Mouse (Mus musculus) gastrocnemius, postnatal 4 days (tissue): ENCODE results near the gene Zfp423. TPM values are rescaled to one million over a fixed set of nuclear protein-coding genes. Genes with fewer than 3 reads are reported as not detected.

Experiments used
- DNase-seq, 2 experiments: peaks; one replicate each; pipeline ENCODE4 v3.0.0; 2021 to 2022; ENCODE audit warnings: low spot score in 2 of 2, mixed read lengths in 2 of 2
- total RNA-seq, 2 experiments: library from RNA; stranded (reverse); gene quantifications; 2 replicates each; pipeline ENCODE4 v1.2.3; 2021

Gene Zfp423
- total RNA-seq, 2 experiments from 2014 or later, result 31.4 to 36.4 TPM

- no peak for DNase-seq
These were observed 50.5 kb downstream of the Zfp423 start for GRCm38 (mm10) chr8:87908940-87909339.

- no peak for DNase-seq
These were observed 54.0 kb downstream of the Zfp423 start for GRCm38 (mm10) chr8:87905404-87905803.

GRCm38 (mm10) chr8:87904108-87904507 lies 55.3 kb downstream of the Zfp423 start:
- DNase-seq, result no peak

DNA sequence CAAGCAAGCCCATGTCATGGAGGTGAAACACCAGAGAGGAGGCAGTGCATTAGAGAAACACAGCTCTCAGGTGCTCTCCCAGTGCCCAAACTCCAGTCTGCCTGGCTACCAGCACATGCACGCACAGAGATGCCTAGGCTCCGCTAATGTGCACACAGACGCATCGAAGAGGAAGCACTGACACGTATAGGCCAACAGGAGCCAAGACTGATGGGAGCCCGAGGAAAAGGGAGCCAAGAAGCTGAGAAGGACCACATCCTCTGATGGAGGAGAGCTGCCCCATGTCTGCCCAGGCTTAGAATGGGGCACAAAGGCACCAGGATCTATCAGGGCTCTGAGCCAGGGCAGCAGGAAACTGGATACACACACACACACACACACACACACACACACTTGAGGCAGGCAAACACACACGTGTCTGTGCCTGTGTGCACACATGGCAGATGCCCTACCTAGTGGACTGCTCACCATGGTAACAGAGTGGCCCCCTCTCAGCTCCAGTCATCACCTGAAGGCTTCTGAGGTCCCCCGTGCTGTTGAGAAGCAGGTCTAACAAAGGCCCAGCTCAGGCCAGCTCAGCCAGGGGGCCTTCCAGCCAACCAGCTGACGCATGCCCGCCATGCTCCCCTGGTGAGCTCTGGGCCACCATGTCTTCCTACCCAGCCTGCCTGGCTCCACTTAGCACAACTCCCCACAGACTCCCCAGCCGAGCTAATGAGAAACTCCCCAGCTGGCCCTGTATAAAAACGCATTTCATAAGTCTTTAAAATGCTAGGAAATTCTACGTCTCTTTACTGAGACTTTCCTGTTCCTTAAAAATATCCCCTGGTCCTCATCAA lies 64.0 kb downstream of the Zfp423 start:
- no peak for DNase-seq

DNA sequence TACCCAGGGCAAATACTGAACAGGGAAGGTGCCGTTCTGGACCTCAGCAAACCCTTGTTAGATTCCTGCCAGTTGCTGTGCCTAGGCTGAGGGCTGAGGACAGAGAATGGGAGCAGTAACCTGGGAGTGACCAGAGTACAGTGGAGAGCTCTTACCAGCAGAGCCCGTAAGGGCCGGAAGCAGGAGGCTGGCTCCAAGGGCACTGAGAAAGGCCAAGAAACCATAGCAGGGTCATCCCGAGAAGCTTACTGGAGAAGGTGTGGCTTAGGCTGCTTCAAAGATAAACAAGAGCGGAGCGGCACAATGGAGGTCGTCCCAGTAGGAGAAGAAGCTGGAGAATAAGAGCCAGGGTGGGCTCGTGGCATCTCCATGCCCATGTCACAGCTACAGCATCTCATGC lies 65.1 kb downstream of the Zfp423 start:
- DNase-seq, result no peak

DNA sequence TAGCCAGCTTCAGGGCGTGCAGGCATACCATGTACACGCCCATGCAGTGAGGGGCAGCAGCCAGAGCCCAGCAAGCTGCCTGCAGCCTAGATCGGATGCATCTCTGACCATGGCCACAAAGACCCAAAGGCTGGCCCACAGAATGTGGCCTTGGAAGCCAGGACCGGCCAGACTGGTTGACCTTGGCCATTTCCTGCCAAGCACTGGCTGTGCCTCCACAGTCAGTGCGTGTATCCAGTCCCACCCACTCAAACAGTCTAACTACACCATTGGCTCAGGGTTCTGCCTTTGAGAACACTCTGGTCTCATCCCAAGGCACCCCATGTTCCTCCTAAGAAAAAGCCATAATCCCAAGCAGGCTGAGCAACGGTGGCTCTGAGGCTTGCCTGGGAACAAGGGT lies 65.8 kb downstream of the Zfp423 start:
- DNase-seq, result no peak

GRCm38 (mm10) chr8:87892891-87893290 lies 66.5 kb downstream of the Zfp423 start:
- DNase-seq, result no peak

GRCm38 (mm10) chr8:87891884-87892283 lies 67.5 kb downstream of the Zfp423 start:
- DNase-seq, result no peak

DNA sequence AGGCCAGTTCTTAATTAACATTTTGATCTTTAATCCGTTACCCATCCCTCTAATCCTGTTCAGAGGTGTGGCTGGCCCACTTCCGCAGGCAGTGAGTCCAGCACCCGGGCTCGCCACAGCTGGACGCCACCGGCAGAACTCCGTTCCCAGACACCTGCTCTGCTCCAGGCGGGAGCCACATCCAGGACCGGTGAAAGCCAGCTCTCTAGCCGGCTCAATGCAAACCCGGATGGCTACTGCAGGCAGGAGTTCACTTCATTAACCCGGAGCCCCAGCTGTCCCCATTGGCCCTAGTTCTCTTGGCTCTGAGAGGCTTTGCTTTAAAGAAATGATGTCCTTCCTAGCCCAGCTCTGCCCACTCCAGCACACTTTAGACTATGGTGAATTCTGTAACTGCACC lies 71.4 kb downstream of the Zfp423 start:
- peak in 1 of 2 experiments; percentile 15 for DNase-seq

- DNase-seq, result no peak
These were observed 78.3 kb downstream of the Zfp423 start for GRCm38 (mm10) chr8:87881088-87881487.

GRCm38 (mm10) chr8:87875852-87876251 lies 83.5 kb downstream of the Zfp423 start:
- DNase-seq, result no peak

GRCm38 (mm10) chr8:87875452-87875851 lies 83.9 kb downstream of the Zfp423 start:
- peak in 1 of 2 experiments; percentile 47 for DNase-seq

DNA sequence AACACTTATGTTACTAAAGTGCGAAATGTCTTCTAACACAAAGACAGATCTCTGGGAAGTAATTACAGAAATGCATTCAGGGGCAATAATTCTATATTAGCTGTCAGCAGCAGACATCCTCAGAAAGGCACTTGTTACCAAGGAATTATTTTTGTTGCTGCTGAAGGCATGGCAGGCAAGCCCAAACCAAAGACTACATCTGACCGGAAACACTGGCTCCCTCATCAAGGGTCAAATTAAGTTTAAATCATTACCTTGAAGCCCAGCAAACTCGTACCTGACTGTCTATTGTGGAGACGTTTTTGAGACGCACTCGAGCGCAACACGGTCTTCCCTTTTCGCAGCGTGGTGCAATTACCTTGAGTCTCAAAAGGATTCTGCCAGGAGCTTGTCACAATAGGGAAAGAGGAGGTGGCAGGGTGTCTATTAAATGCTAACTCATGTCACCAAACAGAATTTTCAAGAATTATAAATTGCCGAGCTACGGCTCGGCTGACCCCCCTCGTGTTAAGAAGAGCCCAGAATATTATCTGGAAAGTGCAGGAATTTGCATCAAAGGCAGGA lies 86.3 kb downstream of the Zfp423 start:
- DNase-seq, result no peak

GRCm38 (mm10) chr8:87872356-87872930 lies 87.0 kb downstream of the Zfp423 start:
- DNase-seq, result no peak

GRCm38 (mm10) chr8:87866586-87866985 lies 92.8 kb downstream of the Zfp423 start:
- no peak for DNase-seq

DNA sequence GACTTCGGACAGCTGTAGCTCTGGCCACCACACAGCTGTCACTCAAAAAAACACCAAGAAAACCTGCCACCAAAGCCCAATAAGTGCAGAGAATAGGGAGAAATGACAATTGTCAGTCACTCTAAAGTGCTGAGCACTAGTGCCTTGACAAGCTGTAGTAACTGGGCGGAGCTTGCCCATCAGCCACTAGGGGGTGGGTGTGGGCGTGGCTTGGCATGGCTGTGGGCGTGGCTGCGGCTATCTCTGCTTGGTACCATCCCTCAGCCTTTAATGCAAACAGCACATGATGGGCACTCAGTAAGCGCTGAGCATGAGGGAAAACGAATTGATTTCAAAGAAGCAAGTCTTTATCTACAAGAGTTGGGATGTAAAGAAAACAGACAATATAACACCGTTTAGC lies 95.2 kb downstream of the Zfp423 start:
- DNase-seq, result no peak

GRCm38 (mm10) chr8:87863128-87863527 lies 96.3 kb downstream of the Zfp423 start:
- no peak for DNase-seq

DNA sequence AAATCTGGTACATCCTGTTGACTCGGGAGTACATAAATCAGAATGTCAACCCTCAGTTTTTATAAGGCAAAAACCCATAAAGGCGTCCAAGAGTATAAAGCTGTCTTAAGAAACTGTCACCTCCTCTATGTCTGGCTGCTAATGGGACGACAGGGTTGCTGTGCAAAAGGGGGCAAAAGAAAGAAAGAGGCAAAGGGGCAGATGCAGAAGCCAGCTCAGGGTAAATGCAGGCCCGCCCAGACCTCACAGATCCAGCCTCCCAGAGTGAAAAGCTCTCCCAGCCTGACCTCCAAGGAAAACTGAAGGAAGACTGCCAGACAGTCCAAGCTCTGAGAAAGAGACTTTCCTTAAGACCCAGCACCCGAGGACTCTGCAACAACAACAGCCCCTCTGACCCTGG lies 97.7 kb downstream of the Zfp423 start:
- no peak for DNase-seq

- DNase-seq, result no peak
These were observed 98.5 kb downstream of the Zfp423 start for GRCm38 (mm10) chr8:87860905-87861304.

- no peak for DNase-seq
These were observed 107.5 kb downstream of the Zfp423 start for GRCm38 (mm10) chr8:87851871-87852270.

DNA sequence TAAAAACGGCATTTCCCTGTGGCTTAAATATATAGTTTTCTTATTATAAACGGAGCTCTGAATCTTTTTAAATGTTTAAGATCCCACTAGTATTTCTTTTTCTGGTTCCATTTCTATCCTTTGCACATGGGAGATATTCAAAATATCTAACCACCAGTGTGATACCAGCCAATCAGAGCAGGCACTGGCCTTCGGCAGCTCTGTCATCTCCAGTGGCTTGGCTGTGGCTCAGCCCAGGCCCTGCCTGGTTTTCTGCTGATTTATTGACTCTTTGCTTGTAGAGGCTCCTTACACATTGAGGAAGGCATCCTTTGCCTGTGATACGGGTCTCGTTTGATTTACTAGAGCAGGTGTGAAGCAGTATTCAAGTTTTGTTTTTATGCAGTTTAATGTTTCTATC lies 108.0 kb downstream of the Zfp423 start:
- DNase-seq, result no peak

GRCm38 (mm10) chr8:87848836-87849235 lies 110.6 kb downstream of the Zfp423 start:
- no peak for DNase-seq
